Mouse (Mus musculus): ENCODE data around the gene C1qc. TPM values are rescaled to one million over a fixed set of nuclear protein-coding genes. Genes with fewer than 3 reads are reported as not detected.

Gene C1qc
- 12.3 and 13.3 TPM in 2 replicates for polyA plus RNA-seq (2014; fragmentation: Nextera tagmentation; extraction: Ambion mirVana)

GRCm38 (mm10) chr4:136892811-136893210 is at the start of gene C1qc:
Gene C1qc (minus strand): TSS chr4:136893065.
- H3K4me1 ChIP-seq (ENCODE audit: control insufficient read depth, insufficient read depth, low read length), result no peaks in the 10 kb centered on the region
- H3K4me2 ChIP-seq (ENCODE audit: low read depth), result no peak within 1 kb of the TSS
- DNase-seq (ENCODE audit: low spot score) (no peak), ATAC-seq (ENCODE audit: insufficient read depth, low FRiP score, low TSS enrichment) (no peak)
- H3K27me3 ChIP-seq (ENCODE audit: control insufficient read depth, insufficient read depth, low read length), result peaks cover 10% of the 10 kb centered on the region
- no peak within 1 kb of the TSS for H3K27ac ChIP-seq (ENCODE audit: low read depth, low read length)
- no peak within 1 kb of the TSS for H3K9ac ChIP-seq (ENCODE audit: low read length)
- H3K4me3 ChIP-seq (ENCODE audit: low read depth, low read length), result no peak within 1 kb of the TSS
- H3K36me3 ChIP-seq (ENCODE audit: control insufficient read depth, insufficient read depth, low read length), result no peaks in the 10 kb centered on the region
- H3K9me3 ChIP-seq (ENCODE audit: control insufficient read depth, low read length), result no peaks in the 10 kb centered on the region
- WGBS, result 65% methylated on average over 5 of the region's 5 CpGs

GRCm38 (mm10) chr4:136937935-136938334 is 45.1 kb upstream of the C1qc start:
- no peak overlapping the region for H3K9ac ChIP-seq (ENCODE audit: low read length)
- H3K4me2 ChIP-seq (ENCODE audit: low read depth), result no peak overlapping the region
- ATAC-seq (ENCODE audit: insufficient read depth, low FRiP score, low TSS enrichment) (no peak), DNase-seq (ENCODE audit: low spot score) (no peak)
- no peak overlapping the region for H3K27ac ChIP-seq (ENCODE audit: low read depth, low read length)
- H3K9me3 ChIP-seq (ENCODE audit: control insufficient read depth, low read length), result no peaks in the 10 kb centered on the region
- H3K4me3 ChIP-seq (ENCODE audit: low read depth, low read length), result no peak overlapping the region
- no peaks in the 10 kb centered on the region for H3K27me3 ChIP-seq (ENCODE audit: control insufficient read depth, insufficient read depth, low read length)
- H3K4me1 ChIP-seq (ENCODE audit: control insufficient read depth, insufficient read depth, low read length), result 0 out of 2 replicates have a peak, but pooled peaks cover 4% of the 10 kb centered on the region
- 91% methylated on average over 5 of the region's 5 CpGs for WGBS
- H3K36me3 ChIP-seq (ENCODE audit: control insufficient read depth, insufficient read depth, low read length), result no peaks in the 10 kb centered on the region

GRCm38 (mm10) chr4:136937344-136937743 is 44.5 kb upstream of the C1qc start:
- Histone ChIP-seq H3K27ac (ENCODE audit: low read depth, low read length) (no peak overlapping the region), H3K9me3 (ENCODE audit: control insufficient read depth, low read length) (no peaks in the 10 kb centered on the region), H3K9ac (ENCODE audit: low read length) (no peak overlapping the region), H3K27me3 (ENCODE audit: control insufficient read depth, insufficient read depth, low read length) (no peaks in the 10 kb centered on the region), H3K36me3 (ENCODE audit: control insufficient read depth, insufficient read depth, low read length) (no peaks in the 10 kb centered on the region), H3K4me2 (ENCODE audit: low read depth) (no peak overlapping the region), H3K4me1 (ENCODE audit: control insufficient read depth, insufficient read depth, low read length) (no peaks in the 10 kb centered on the region), H3K4me3 (ENCODE audit: low read depth, low read length) (no peak overlapping the region)
- no peak for DNase-seq (ENCODE audit: low spot score)
- 76% methylated on average over 4 of the region's 4 CpGs for WGBS
- ATAC-seq (ENCODE audit: insufficient read depth, low FRiP score, low TSS enrichment), result no peak

GRCm38 (mm10) chr4:136934746-136935613 is 42.1 kb upstream of the C1qc start:
- no peak for ATAC-seq (ENCODE audit: insufficient read depth, low FRiP score, low TSS enrichment)
- Histone ChIP-seq H3K4me2 (ENCODE audit: low read depth) (no peak overlapping the region), H3K9me3 (ENCODE audit: control insufficient read depth, low read length) (no peaks in the 10 kb centered on the region), H3K4me3 (ENCODE audit: low read depth, low read length) (no peak overlapping the region), H3K27ac (ENCODE audit: low read depth, low read length) (no peak overlapping the region), H3K4me1 (ENCODE audit: control insufficient read depth, insufficient read depth, low read length) (no peaks in the 10 kb centered on the region), H3K36me3 (ENCODE audit: control insufficient read depth, insufficient read depth, low read length) (no peaks in the 10 kb centered on the region), H3K9ac (ENCODE audit: low read length) (no peak overlapping the region), H3K27me3 (ENCODE audit: control insufficient read depth, insufficient read depth, low read length) (no peaks in the 10 kb centered on the region)
- WGBS, result 60% methylated on average over 17 of the region's 18 CpGs
- DNase-seq (ENCODE audit: low spot score), result no peak

GRCm38 (mm10) chr4:136930474-136930873 is 37.6 kb upstream of the C1qc start:
- Histone ChIP-seq H3K4me3 (ENCODE audit: low read depth, low read length) (no peak overlapping the region), H3K27me3 (ENCODE audit: control insufficient read depth, insufficient read depth, low read length) (no peaks in the 10 kb centered on the region; the same call in 1 of the 2 replicates), H3K27ac (ENCODE audit: low read depth, low read length) (no peak overlapping the region), H3K9me3 (ENCODE audit: control insufficient read depth, low read length) (no peaks in the 10 kb centered on the region), H3K4me1 (ENCODE audit: control insufficient read depth, insufficient read depth, low read length) (no peaks in the 10 kb centered on the region), H3K9ac (ENCODE audit: low read length) (no peak overlapping the region), H3K4me2 (ENCODE audit: low read depth) (no peak overlapping the region), H3K36me3 (ENCODE audit: control insufficient read depth, insufficient read depth, low read length) (no peaks in the 10 kb centered on the region)
- ATAC-seq (ENCODE audit: insufficient read depth, low FRiP score, low TSS enrichment) (no peak), DNase-seq (ENCODE audit: low spot score) (no peak)
- 92% methylated on average over 8 of the region's 8 CpGs for WGBS

- H3K4me2 ChIP-seq (ENCODE audit: low read depth), result no peak overlapping the region
- ATAC-seq (ENCODE audit: insufficient read depth, low FRiP score, low TSS enrichment) (no peak), DNase-seq (ENCODE audit: low spot score) (peak; percentile 61)
- no peaks in the 10 kb centered on the region for H3K36me3 ChIP-seq (ENCODE audit: control insufficient read depth, insufficient read depth, low read length)
- WGBS, result 15% methylated on average over 5 of the region's 5 CpGs
- no peak overlapping the region for H3K9ac ChIP-seq (ENCODE audit: low read length)
- H3K4me3 ChIP-seq (ENCODE audit: low read depth, low read length), result no peak overlapping the region
- no peaks in the 10 kb centered on the region for H3K4me1 ChIP-seq (ENCODE audit: control insufficient read depth, insufficient read depth, low read length)
- no peaks in the 10 kb centered on the region for H3K9me3 ChIP-seq (ENCODE audit: control insufficient read depth, low read length)
- H3K27me3 ChIP-seq (ENCODE audit: control insufficient read depth, insufficient read depth, low read length), result peaks cover 2% of the 10 kb centered on the region
- H3K27ac ChIP-seq (ENCODE audit: low read depth, low read length), result no peak overlapping the region
These were observed 36.1 kb upstream of the C1qc start for GRCm38 (mm10) chr4:136928928-136929327.

GRCm38 (mm10) chr4:136925804-136926203 is 32.9 kb upstream of the C1qc start:
- Histone ChIP-seq H3K27ac (ENCODE audit: low read depth, low read length) (no peak overlapping the region), H3K9me3 (ENCODE audit: control insufficient read depth, low read length) (no peaks in the 10 kb centered on the region), H3K9ac (ENCODE audit: low read length) (no peak overlapping the region), H3K36me3 (ENCODE audit: control insufficient read depth, insufficient read depth, low read length) (no peaks in the 10 kb centered on the region), H3K27me3 (ENCODE audit: control insufficient read depth, insufficient read depth, low read length) (peaks cover 5% of the 10 kb centered on the region), H3K4me1 (ENCODE audit: control insufficient read depth, insufficient read depth, low read length) (no peaks in the 10 kb centered on the region), H3K4me2 (ENCODE audit: low read depth) (no peak overlapping the region), H3K4me3 (ENCODE audit: low read depth, low read length) (no peak overlapping the region)
- DNase-seq (ENCODE audit: low spot score) (no peak), ATAC-seq (ENCODE audit: insufficient read depth, low FRiP score, low TSS enrichment) (no peak)
- 15% methylated on average over 15 of the region's 15 CpGs for WGBS

- peaks cover 5% of the 10 kb centered on the region for H3K27me3 ChIP-seq (ENCODE audit: control insufficient read depth, insufficient read depth, low read length)
- H3K4me3 ChIP-seq (ENCODE audit: low read depth, low read length), result no peak overlapping the region
- DNase-seq (ENCODE audit: low spot score), result peak; percentile 71
- no peak overlapping the region for H3K27ac ChIP-seq (ENCODE audit: low read depth, low read length)
- no peak overlapping the region for H3K9ac ChIP-seq (ENCODE audit: low read length)
- no peaks in the 10 kb centered on the region for H3K36me3 ChIP-seq (ENCODE audit: control insufficient read depth, insufficient read depth, low read length)
- H3K4me1 ChIP-seq (ENCODE audit: control insufficient read depth, insufficient read depth, low read length), result no peaks in the 10 kb centered on the region
- no peak for ATAC-seq (ENCODE audit: insufficient read depth, low FRiP score, low TSS enrichment)
- H3K4me2 ChIP-seq (ENCODE audit: low read depth), result no peak overlapping the region
- 9% methylated on average over 6 of the region's 6 CpGs for WGBS
- no peaks in the 10 kb centered on the region for H3K9me3 ChIP-seq (ENCODE audit: control insufficient read depth, low read length)
These were observed 31.7 kb upstream of the C1qc start for GRCm38 (mm10) chr4:136924529-136924928.

GRCm38 (mm10) chr4:136919526-136919925 is 26.7 kb upstream of the C1qc start:
- ATAC-seq (ENCODE audit: insufficient read depth, low FRiP score, low TSS enrichment) (no peak), DNase-seq (ENCODE audit: low spot score) (no peak)
- WGBS, result 78% methylated on average over 3 of the region's 3 CpGs
- no peaks in the 10 kb centered on the region for H3K36me3 ChIP-seq (ENCODE audit: control insufficient read depth, insufficient read depth, low read length)
- no peak overlapping the region for H3K9ac ChIP-seq (ENCODE audit: low read length)
- no peaks in the 10 kb centered on the region for H3K9me3 ChIP-seq (ENCODE audit: control insufficient read depth, low read length)
- H3K4me3 ChIP-seq (ENCODE audit: low read depth, low read length), result no peak overlapping the region
- H3K4me1 ChIP-seq (ENCODE audit: control insufficient read depth, insufficient read depth, low read length), result no peaks in the 10 kb centered on the region
- peaks cover 5% of the 10 kb centered on the region; the same call in 1 of the 2 replicates for H3K27me3 ChIP-seq (ENCODE audit: control insufficient read depth, insufficient read depth, low read length)
- H3K27ac ChIP-seq (ENCODE audit: low read depth, low read length), result no peak overlapping the region
- no peak overlapping the region for H3K4me2 ChIP-seq (ENCODE audit: low read depth)
